Mouse (Mus musculus) lung, postnatal 0 days (tissue): ENCODE measurements around the gene Phb2. TPM values are rescaled to one million over a fixed set of nuclear protein-coding genes. Genes with fewer than 3 reads are reported as not detected.

ENCODE experiments used
- ATAC-seq: fragments of 200-750 bp; cut with Nextera tagmentation; 2 replicates; pipeline ENCODE4 v1.8.0; 2017; ENCODE audit warnings: moderate library complexity
- DNase-seq: peaks from one replicate; pipeline ENCODE4 v3.0.0-alpha.2; 2016; ENCODE audit warnings: low spot score
- H3K27ac ChIP-seq: fragments of 300-500 bp; sonication (generic); 2 replicates; pipeline ENCODE4 v1.5.1; 2014; ENCODE audit warnings: antibody characterized with exemption, mild to moderate bottlenecking, low read length, mixed read lengths
- H3K27me3 ChIP-seq: fragments of 300-500 bp; sonication (generic); replicated peaks from 2 replicates; pipeline ENCODE4 v1.6.1; 2014; ENCODE audit warnings: low read length, mixed read lengths; ENCODE audit not compliant: insufficient read depth
- H3K36me3 ChIP-seq: fragments of 300-500 bp; sonication (generic); 2 replicates; pipeline ENCODE4 v1.6.1; 2014; ENCODE audit warnings: low read length, mixed read lengths; ENCODE audit not compliant: insufficient read depth
- H3K4me1 ChIP-seq: fragments of 300-500 bp; sonication (generic); 2 replicates; pipeline ENCODE4 v1.6.1; 2014; ENCODE audit warnings: antibody characterized with exemption, low read depth, low read length, mixed read lengths; ENCODE audit not compliant: insufficient read depth
- H3K4me2 ChIP-seq: fragments of 300-500 bp; sonication (generic); replicated peaks from 2 replicates; pipeline ENCODE4 v1.6.1; 2014; ENCODE audit warnings: low read depth, mild to moderate bottlenecking, low read length, moderate library complexity, mixed read lengths
- H3K4me3 ChIP-seq: fragments of 300-500 bp; sonication (generic); 2 replicates; pipeline ENCODE4 v1.5.1; 2014; ENCODE audit warnings: low read depth, low read length
- H3K9ac ChIP-seq: fragments of 300-500 bp; sonication (generic); replicated peaks from 2 replicates; pipeline ENCODE4 v1.6.1; 2014; ENCODE audit warnings: low read depth, mild to moderate bottlenecking
- H3K9me3 ChIP-seq: fragments of 300-500 bp; sonication (generic); 2 replicates; pipeline ENCODE4 v1.6.1; 2016; ENCODE audit warnings: low read length, mixed read lengths
- CTCF ChIP-seq: IDR thresholded peaks from 2 replicates; pipeline ENCODE4 v1.5.1; 2016; ENCODE audit warnings: antibody characterized with exemption, mild to moderate bottlenecking
- EP300 ChIP-seq: IDR thresholded peaks from 2 replicates; pipeline ENCODE4 v1.6.1; 2016; ENCODE audit warnings: antibody characterized with exemption, mild to moderate bottlenecking, control low read depth
- WGBS: fragments of 180-500 bp; shearing (Covaris S2); extraction: QIAGEN DNeasy Blood & Tissue Kit; methylation state at CpG from one replicate; pipeline ENCODE4 v1.1.7; 2014; 5-methylcytosine and 5-hydroxymethylcytosine counted together
- polyA plus RNA-seq: library from polyadenylated mRNA; unstranded; fragments of >200 nt; fragmentation: Nextera tagmentation; extraction: Ambion mirVana; gene quantifications from 2 replicates; pipeline ENCODE4 v1.2.1, GENCODE M21; 2015

Phb2 gene
- polyA plus RNA-seq, 1 experiment from 2014 or later: 169 TPM

DNA sequence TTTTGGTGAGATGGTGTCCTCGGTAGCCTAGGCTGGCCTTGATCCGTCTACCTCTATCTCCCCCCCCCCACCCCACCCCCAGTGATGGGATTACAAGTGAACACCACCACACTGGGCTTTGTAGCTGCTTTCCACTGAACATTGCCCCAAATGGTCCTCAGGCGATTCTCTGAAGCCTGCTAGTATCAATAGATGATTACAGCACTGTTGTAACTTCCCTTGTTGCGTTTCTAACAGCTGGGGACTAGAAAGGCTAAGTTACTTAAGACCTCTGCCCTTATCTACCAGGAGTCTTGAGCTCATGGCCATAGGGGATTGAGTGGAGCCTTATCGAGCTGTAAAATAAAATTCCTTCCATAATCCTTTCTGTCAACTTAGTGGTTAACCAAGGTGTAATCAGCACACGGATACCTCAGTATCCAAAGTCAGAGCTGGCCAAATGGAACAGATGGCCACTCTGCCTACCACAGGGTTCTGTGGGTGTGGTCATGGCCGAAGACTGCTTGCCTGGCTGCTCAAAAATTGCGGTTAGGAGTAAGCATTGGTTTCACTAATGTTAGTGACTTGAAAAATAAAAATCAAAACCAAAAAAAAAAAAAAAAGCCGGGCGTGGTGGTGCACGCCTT lies 42.8 kb upstream of the Phb2 start:
- H3K9ac ChIP-seq: no peak overlapping the region
- no peaks in the 10 kb centered on the region for H3K36me3 ChIP-seq
- ATAC-seq: no peak
- no peaks in the 10 kb centered on the region for H3K4me1 ChIP-seq
- H3K27ac ChIP-seq: no peak overlapping the region
- no peak overlapping the region for H3K4me2 ChIP-seq
- TF ChIP-seq EP300 (no peak), CTCF (no peak)
- WGBS: 88% methylated on average over 11 of the region's 11 CpGs
- H3K4me3 ChIP-seq: no peak overlapping the region
- no peak for DNase-seq
- no peaks in the 10 kb centered on the region for H3K27me3 ChIP-seq
- H3K9me3 ChIP-seq: no peaks in the 10 kb centered on the region

DNA sequence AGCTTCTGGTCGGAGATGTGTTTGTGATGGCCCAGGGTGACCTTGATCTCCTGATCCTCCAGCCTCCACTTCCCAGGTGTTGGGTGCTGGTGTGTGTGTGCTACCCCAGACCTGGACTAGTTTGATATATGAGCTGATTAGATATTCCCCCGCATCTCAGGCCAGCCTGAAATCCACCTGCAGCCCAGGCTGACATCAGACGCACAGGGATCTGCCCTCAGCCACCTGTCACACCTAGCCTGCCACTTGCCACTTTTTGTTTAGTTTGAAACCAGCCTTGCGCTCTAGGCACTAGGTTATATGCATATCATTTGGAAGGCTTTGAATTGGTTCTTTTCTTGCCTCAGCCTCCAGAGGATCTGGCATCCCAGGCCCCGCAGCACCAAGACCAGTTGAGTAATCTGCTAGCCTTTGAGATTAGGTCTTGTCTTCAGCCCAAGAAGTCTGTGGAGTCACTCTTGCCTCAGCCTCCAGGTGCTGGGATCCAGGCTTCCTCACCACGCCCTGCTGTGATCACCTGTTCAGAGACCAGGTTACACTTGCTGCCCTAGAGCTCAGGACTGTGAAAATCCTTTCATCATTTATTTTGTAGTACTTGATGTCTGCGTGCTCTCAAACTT lies 41.7 kb upstream of the Phb2 start:
- Histone ChIP-seq H3K27me3 (no peaks in the 10 kb centered on the region), H3K9me3 (no peaks in the 10 kb centered on the region), H3K36me3 (no peaks in the 10 kb centered on the region), H3K4me1 (no peaks in the 10 kb centered on the region), H3K9ac (no peak overlapping the region), H3K4me2 (no peak overlapping the region), H3K4me3 (no peak overlapping the region), H3K27ac (no peak overlapping the region)
- TF ChIP-seq CTCF (no peak), EP300 (no peak)
- DNase-seq (no peak), ATAC-seq (no peak)
- 86% methylated on average over 7 of the region's 7 CpGs for WGBS

- 53% methylated on average over 6 of the region's 6 CpGs for WGBS
- Histone ChIP-seq H3K9ac (no peak overlapping the region), H3K4me2 (no peak overlapping the region), H3K9me3 (no peaks in the 10 kb centered on the region), H3K4me3 (no peak overlapping the region), H3K4me1 (no peaks in the 10 kb centered on the region), H3K27ac (no peak overlapping the region), H3K36me3 (no peaks in the 10 kb centered on the region), H3K27me3 (no peaks in the 10 kb centered on the region)
- DNase-seq (no peak), ATAC-seq (no peak)
- TF ChIP-seq CTCF (no peak), EP300 (no peak)
Observed at GRCm38 (mm10) chr6:124672100-124672499, 40.0 kb upstream of the Phb2 start.

- no peak for DNase-seq
- H3K4me1 ChIP-seq: no peaks in the 10 kb centered on the region
- no peak for ATAC-seq
- 88% methylated on average over 9 of the region's 9 CpGs for WGBS
- no peak overlapping the region for H3K4me3 ChIP-seq
- no peak overlapping the region for H3K27ac ChIP-seq
- H3K27me3 ChIP-seq: no peaks in the 10 kb centered on the region
- H3K36me3 ChIP-seq: no peaks in the 10 kb centered on the region
- H3K9me3 ChIP-seq: no peaks in the 10 kb centered on the region
- H3K4me2 ChIP-seq: no peak overlapping the region
- TF ChIP-seq CTCF (no peak), EP300 (no peak)
- no peak overlapping the region for H3K9ac ChIP-seq
Observed at GRCm38 (mm10) chr6:124673619-124674018, 38.5 kb upstream of the Phb2 start.

GRCm38 (mm10) chr6:124674591-124674990 lies 37.5 kb upstream of the Phb2 start:
- ATAC-seq: no peak
- Histone ChIP-seq H3K9me3 (no peaks in the 10 kb centered on the region), H3K36me3 (no peaks in the 10 kb centered on the region), H3K4me3 (no peak overlapping the region), H3K4me2 (no peak overlapping the region), H3K27ac (no peak overlapping the region), H3K4me1 (no peaks in the 10 kb centered on the region), H3K9ac (no peak overlapping the region), H3K27me3 (no peaks in the 10 kb centered on the region)
- no peak for DNase-seq
- WGBS: 92% methylated on average over 7 of the region's 7 CpGs
- TF ChIP-seq EP300 (no peak), CTCF (no peak)

GRCm38 (mm10) chr6:124676171-124676570 lies 36.0 kb upstream of the Phb2 start:
- H3K9ac ChIP-seq: no peak overlapping the region
- no peak for TF ChIP-seq EP300
- TF ChIP-seq CTCF: no peak
- H3K9me3 ChIP-seq: no peaks in the 10 kb centered on the region
- no peak overlapping the region for H3K4me3 ChIP-seq
- WGBS: 65% methylated on average over 6 of the region's 6 CpGs
- no peaks in the 10 kb centered on the region for H3K4me1 ChIP-seq
- no peak overlapping the region for H3K4me2 ChIP-seq
- ATAC-seq (no peak), DNase-seq (no peak)
- H3K27me3 ChIP-seq: no peaks in the 10 kb centered on the region
- H3K36me3 ChIP-seq: no peaks in the 10 kb centered on the region
- H3K27ac ChIP-seq: no peak overlapping the region
